Mouse (Mus musculus) left cerebral cortex, postnatal 25 days (tissue): ENCODE results near the gene Opcml. TPM values are rescaled to one million over a fixed set of nuclear protein-coding genes. Genes with fewer than 3 reads are reported as not detected.

ENCODE experiments used
- DNase-seq, 2 experiments: peaks; one replicate each; pipeline ENCODE4 v3.0.0; 2022; ENCODE audit warnings: low spot score in 2 of 2, mixed read lengths in 1 of 2
- intact Hi-C: fragments of 180-260 bp; cut with DNase I; formaldehyde crosslinking; loops from one replicate; pipeline ENCODE4 v1.15.1; 2025
- total RNA-seq, 2 experiments: library from RNA; stranded (reverse); gene quantifications; 2 replicates each; pipeline ENCODE4 v1.2.3; 2021

The Opcml gene
- total RNA-seq, 2 experiments from 2014 or later: 272 to 283 TPM

DNA sequence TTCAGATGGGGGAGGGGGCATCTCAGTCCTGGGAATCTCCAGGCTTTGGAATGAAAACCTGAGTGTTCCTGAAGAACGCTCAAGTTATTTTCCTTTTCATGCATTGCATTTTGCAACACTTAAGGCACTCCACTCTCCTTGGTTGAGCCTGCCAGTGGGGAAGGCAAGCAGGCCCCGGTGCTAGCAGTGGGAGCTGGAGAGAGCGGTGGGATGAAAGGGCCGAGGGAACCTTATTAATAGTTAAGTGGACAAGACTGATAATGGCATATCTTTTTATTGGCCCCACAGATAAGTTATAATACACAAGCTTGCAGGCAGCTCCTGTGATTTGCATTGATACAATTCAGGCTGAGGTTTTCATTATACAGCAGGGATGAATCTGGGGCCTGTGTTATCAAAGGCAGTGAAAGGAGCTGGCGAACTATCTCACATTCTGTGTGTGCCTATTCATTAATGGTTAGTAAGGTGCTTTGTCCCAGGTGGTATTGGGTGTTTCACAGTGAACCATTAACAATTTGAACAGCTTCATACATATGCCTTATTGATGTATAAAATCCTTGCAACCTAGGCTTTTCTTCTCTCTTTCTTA is 407.6 kb downstream of the Opcml start:
- intact Hi-C loops: no loop called here
- DNase-seq: no peak

GRCm38 (mm10) chr9:28207441-28207840 is 416.9 kb downstream of the Opcml start:
- intact Hi-C loops: no loop called here
- no peak for DNase-seq

DNA sequence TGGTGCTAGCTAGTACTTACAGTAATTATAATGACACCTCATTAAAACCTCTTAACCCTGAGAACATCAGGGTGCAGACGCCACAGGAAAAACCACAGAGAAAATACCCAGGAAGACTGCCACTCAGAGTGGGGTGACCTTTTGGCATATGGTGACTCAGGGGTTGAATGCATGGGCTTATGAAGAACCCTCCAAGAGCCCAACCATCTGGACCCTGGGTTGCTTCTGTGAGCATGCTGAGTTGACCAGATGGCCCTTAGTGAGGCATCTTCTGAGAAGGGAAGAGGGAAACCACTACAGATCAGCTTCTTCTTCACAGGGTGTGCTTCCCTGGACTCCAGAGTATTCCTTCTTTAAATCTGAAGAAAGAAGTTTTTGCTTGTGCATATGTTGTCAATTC is 418.1 kb downstream of the Opcml start:
- DNase-seq: no peak
- intact Hi-C loops: no loop called here

- intact Hi-C loops: no loop called here
Observed at GRCm38 (mm10) chr9:28211877-28212276, 421.3 kb downstream of the Opcml start.

GRCm38 (mm10) chr9:28213893-28214292 is 423.3 kb downstream of the Opcml start:
- intact Hi-C loops: no loop called here
- DNase-seq: no peak

More at GRCm38 (mm10) chr9:28211877-28212276, 421.3 kb downstream of the Opcml start:
- DNase-seq: peak in 1 of 2 experiments; percentile 18

DNA sequence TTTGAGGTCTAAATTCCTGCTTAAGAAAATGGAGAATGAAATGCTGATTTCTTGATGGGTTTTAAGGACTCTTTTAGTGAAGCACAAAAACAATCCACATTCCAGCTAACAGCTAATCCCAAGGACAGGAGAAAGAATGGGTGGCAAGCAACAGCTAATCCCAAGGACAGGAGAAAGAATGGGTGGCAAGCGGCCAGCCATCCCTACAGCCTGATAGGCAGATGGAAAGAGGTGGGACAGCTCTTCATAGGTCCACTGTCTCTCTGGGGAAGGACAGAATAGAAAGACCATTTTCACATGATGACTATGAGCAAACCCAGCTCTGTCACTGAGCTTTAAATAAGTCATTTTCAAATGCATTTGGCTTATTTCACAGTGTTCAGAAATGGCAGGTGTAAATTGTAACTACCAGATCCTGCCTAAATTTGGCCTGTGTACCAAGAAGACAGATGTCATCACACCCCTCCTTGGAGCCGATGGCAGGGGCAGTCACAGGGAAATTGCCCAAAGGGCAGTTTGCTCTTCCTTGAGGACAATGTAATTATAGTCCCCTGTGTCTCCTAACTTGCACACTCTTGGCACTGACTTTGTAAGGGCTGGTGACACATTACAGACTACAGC is 427.6 kb downstream of the Opcml start:
- peak in 1 of 2 experiments; percentile 71 for DNase-seq
- intact Hi-C loops: no loop called here

- intact Hi-C loops: no loop called here
- peak in 1 of 2 experiments; percentile 34 for DNase-seq
Observed at GRCm38 (mm10) chr9:28222726-28223125, 432.2 kb downstream of the Opcml start.

DNA sequence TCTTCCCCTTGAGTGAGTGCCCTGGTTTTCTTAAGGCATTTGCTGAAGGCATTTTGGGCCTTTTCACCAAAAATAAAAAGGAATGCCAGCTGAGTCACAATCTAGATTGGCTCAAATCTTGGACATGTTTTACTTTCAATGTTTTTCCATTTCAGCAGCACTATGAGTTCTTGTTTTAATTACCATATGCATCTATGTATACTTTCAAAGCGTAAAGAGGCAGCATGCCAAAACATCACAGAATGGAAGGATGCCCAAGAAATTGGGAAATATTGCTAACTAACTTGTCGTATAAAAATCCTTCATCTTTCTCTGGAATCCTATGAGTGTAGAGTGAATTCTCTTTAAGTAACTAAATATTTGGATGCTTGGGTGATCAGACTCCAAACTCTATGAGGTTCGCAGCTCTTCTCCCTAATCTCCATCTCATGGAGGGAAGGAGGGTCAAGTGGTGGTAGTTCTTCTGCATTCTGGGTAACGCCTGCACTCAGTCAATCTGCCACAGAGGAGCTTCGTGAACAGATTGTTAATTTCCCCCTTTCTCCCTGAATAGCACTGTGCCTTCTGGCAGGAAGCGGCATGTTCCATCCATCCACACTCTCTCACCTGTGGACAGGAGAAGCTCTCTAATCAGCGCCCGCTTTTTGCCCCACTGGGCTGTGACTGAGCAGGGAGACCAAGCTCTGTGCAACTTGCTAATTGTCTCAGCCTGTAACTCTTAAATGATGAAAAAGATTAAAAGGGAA is 435.4 kb downstream of the Opcml start:
- DNase-seq: peak; percentile 51 to 92
- intact Hi-C loops: no loop called here

- peak; percentile 42 to 87 for DNase-seq
- intact Hi-C loops: no loop called here
Observed at GRCm38 (mm10) chr9:28226570-28226951, 436.0 kb downstream of the Opcml start.

GRCm38 (mm10) chr9:28238450-28238849 is 447.9 kb downstream of the Opcml start:
- intact Hi-C loops: no loop called here
- DNase-seq: no peak

DNA sequence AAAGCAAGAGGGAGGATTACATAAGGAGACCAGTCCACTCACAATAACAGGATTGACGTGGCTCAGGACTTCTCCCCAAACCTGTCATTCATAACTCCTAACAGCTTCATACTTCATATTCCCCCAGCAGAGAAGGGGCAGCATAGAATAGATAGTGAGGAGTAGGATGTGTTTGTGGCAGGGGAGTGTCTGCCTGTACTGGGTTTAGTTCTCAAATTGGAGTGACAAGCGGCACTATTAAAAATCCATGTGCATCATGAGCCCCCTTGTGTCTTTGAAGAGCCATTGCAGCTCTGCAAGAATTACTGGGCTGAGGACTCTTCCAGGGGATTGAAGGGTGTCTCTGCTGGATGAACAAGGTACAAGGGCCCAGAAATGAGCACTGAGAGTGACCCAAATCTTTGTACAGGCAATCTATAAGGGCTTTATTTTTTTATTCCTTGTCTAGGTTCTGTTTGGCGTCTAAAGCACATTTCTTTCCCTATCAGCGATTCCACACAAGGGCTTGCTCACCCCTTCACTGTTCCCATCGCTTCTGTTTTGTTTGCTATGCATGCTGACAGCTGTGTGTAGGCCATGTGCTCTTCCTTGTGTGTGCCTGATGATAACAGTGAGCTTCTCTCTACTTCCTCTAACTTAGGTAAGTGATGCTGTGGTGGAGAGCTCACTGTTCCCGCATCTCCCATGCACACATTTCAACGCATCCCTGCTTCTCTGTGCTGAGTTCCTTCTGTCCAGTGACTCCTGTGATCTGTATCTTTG is 457.3 kb downstream of the Opcml start:
- DNase-seq: peak; percentile 31 to 61
- intact Hi-C loops: loop anchor here (1.0 to 5.0 kb wide), 2 partner anchors 456 to 838 kb away; partner anchors contain the start of gene Opcml

DNA sequence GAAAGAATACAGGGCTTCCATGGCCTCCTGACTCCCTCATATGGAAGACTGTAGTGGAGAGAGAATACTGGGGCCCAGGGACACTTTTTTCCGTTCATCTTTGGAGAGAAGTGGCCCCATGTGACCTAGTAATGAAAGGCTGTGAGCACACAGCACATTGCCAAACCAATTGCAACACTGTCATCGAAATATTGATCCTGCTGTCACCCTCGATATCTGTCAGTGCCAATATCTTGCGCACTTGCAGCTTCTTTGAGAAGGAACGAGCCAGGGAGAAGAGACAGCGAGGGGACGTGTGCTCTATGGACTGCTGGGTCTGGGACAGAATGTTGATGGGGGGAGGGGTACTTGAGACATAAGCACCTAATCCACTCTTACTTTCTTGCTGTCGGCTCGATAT is 460.8 kb downstream of the Opcml start:
- DNase-seq: no peak
- intact Hi-C loops: no loop called here

- intact Hi-C loops: no loop called here
- DNase-seq: no peak
Observed at GRCm38 (mm10) chr9:28255128-28255904, 464.7 kb downstream of the Opcml start.

GRCm38 (mm10) chr9:28255905-28256268 is 465.3 kb downstream of the Opcml start:
- intact Hi-C loops: no loop called here
- DNase-seq: no peak

GRCm38 (mm10) chr9:28261078-28261753 is 470.6 kb downstream of the Opcml start:
- peak; percentile 74 to 84 for DNase-seq
- intact Hi-C loops: loop anchor here (2.0 to 10.0 kb wide), 3 partner anchors 68 to 1391 kb away; no protein-coding TSS in a partner anchor

DNA sequence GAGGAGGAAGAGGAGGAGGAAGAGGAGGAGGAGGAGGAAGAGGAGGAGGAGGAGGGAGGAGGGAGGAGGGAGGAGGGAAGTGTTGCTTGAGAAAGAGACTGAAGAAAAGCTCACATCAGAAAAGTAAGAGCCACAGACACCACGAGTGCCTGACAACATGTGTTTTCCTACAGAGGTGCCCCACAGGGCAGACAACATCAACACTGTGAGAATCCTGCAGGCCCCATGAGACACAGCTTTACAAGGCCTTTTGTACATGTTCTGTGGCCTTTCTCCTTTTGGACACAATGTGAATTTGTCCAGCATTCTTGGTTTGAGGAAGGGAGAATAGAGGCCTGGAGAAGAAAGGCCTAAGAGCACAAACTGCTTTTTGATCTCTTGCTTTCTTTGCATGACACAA is 471.4 kb downstream of the Opcml start:
- intact Hi-C loops: loop anchor here (2.0 to 10.0 kb wide), 3 partner anchors 143 to 1390 kb away; no protein-coding TSS in a partner anchor
- no peak for DNase-seq

- DNase-seq: peak in 1 of 2 experiments; percentile 60
- intact Hi-C loops: loop anchor here (2.0 to 10.0 kb wide), 3 partner anchors 142 to 1389 kb away; no protein-coding TSS in a partner anchor
Observed at GRCm38 (mm10) chr9:28262896-28263295, 472.3 kb downstream of the Opcml start.

DNA sequence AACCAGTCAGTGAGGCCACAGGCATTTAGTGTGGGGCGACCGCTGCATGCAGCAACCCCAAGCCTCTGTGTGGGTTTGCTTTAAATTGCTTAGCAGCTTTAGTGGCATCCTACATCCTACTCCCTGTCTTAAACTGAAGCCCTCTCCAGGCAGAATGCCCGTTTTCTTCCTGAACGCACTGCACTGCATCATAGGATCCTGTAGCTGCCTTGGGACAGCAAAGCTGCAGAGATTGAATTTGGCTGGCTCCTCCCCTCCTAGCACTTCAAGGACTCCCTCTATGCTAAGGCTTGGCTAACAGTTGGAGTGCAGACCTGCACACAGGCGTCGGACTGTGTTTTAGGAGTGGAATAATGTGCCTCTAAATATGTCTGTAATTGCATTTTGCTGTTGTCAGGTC is 474.2 kb downstream of the Opcml start:
- DNase-seq: peak in 1 of 2 experiments; percentile 88
- intact Hi-C loops: loop anchor here (5.0 to 10.0 kb wide), 2 partner anchors 480 to 1388 kb away; no protein-coding TSS in a partner anchor
